Mouse (Mus musculus): ENCODE data around the gene Gsx2.

GRCm38 (mm10) chr5:75046681-75047321, 28.6 kb upstream of the Gsx2 start:
- TF ChIP-seq CTCF (conservative IDR thresholded peaks at IDR 0.05; ENCODE audit: insufficient read depth, insufficient read length, low read depth, low read length): no peak
- no peak for TF ChIP-seq POLR2A (IDR thresholded peaks at IDR 0.05; ENCODE audit: low read depth, low read length)

All from kidney, adult 2 months (tissue).